Mouse (Mus musculus) liver, adult 2 months (tissue): ENCODE data around the gene Fam107a. TPM values are rescaled to one million over a fixed set of nuclear protein-coding genes. Genes with fewer than 3 reads are reported as not detected.

Experiments
- DNase-seq: peaks from one replicate; pipeline ENCODE4 v3.0.0-alpha.2; 2011; ENCODE audit warnings: low read depth, low spot score; ENCODE audit errors: extremely low read depth
- H3K27ac ChIP-seq: fragments of 200-500 bp; replicated peaks from 2 replicates; pipeline ENCODE4 v1.5.1; 2012; ENCODE audit warnings: low read depth, mild to moderate bottlenecking, control low read depth, inconsistent platforms, low read length; ENCODE audit not compliant: insufficient read depth
- H3K27me3 ChIP-seq: fragments of 200-500 bp; 2 replicates; pipeline ENCODE4 v1.6.1; 2012; ENCODE audit warnings: mild to moderate bottlenecking, moderate library complexity, low read length, inconsistent platforms; ENCODE audit not compliant: control insufficient read depth, insufficient read depth
- H3K36me3 ChIP-seq: fragments of 200-500 bp; 2 replicates; pipeline ENCODE4 v1.6.1; 2012; ENCODE audit warnings: low read length, inconsistent platforms; ENCODE audit not compliant: control insufficient read depth, insufficient read depth
- H3K4me1 ChIP-seq: fragments of 200-500 bp; 2 replicates; pipeline ENCODE4 v1.6.1; 2011; ENCODE audit warnings: low read length; ENCODE audit not compliant: control insufficient read depth, insufficient read depth
- H3K4me3 ChIP-seq: fragments of 200-500 bp; 2 replicates; pipeline ENCODE4 v1.5.1; 2011; ENCODE audit warnings: low read depth, mild to moderate bottlenecking, control low read depth, low read length, moderate library complexity; ENCODE audit not compliant: insufficient read depth
- H3K79me2 ChIP-seq: fragments of 200-500 bp; 2 replicates; pipeline ENCODE4 v1.6.1; 2012; ENCODE audit warnings: inconsistent platforms, mild to moderate bottlenecking, low read length, moderate library complexity; ENCODE audit not compliant: control insufficient read depth, insufficient read depth
- H3K9ac ChIP-seq: fragments of 200-500 bp; 2 replicates; pipeline ENCODE4 v1.6.1; 2012; ENCODE audit warnings: low read depth, mild to moderate bottlenecking, control low read depth, inconsistent platforms, low read length
- CTCF ChIP-seq: fragments of 200-500 bp; IDR thresholded peaks from 2 replicates; pipeline ENCODE4 v1.5.1; 2011; ENCODE audit warnings: low read depth, low read length, control low read depth
- POLR2A ChIP-seq: fragments of 200-500 bp; IDR thresholded peaks from 2 replicates; pipeline ENCODE4 v1.6.1; 2011; ENCODE audit warnings: low read length, control low read depth; ENCODE audit not compliant: insufficient read depth; ENCODE audit errors: extremely low read depth
- WGBS: fragments of 180-500 bp; shearing (Covaris S2); methylation state at CpG from one replicate; pipeline ENCODE4 v1.1.7; 2018; 5-methylcytosine and 5-hydroxymethylcytosine counted together
- polyA plus RNA-seq: library from polyadenylated mRNA; depleted of rRNA; stranded (reverse); fragments of >200 nt; gene quantifications from 2 replicates; pipeline ENCODE4 v1.2.3, GENCODE M21; 2012
- total RNA-seq: library from RNA; depleted of rRNA; stranded (reverse); fragments of >200 nt; gene quantifications from 2 replicates; pipeline ENCODE4 v1.2.3, GENCODE M21; 2014

The Fam107a gene
- total and polyA plus RNA-seq, 2 experiments: not detected

GRCm38 (mm10) chr14:8264378-8264777 lies 53.4 kb downstream of the Fam107a start:
- 24% methylated on average over 1 of the region's 1 CpGs for WGBS
- H3K79me2 ChIP-seq: no peaks in the 10 kb centered on the region
- no peak overlapping the region for H3K27ac ChIP-seq
- no peak overlapping the region for H3K9ac ChIP-seq
- H3K36me3 ChIP-seq: no peaks in the 10 kb centered on the region
- no peak overlapping the region for H3K4me3 ChIP-seq
- peak; percentile 75 for DNase-seq
- H3K27me3 ChIP-seq: no peaks in the 10 kb centered on the region
- peaks cover 20% of the 10 kb centered on the region for H3K4me1 ChIP-seq
- TF ChIP-seq CTCF: no peak
- no peak for TF ChIP-seq POLR2A

GRCm38 (mm10) chr14:8262242-8262641 lies 55.6 kb downstream of the Fam107a start:
- Histone ChIP-seq H3K4me1 (peaks cover 23% of the 10 kb centered on the region), H3K27ac (no peak overlapping the region), H3K79me2 (peaks cover 6% of the 10 kb centered on the region; the same call in 1 of the 2 replicates), H3K4me3 (no peak overlapping the region), H3K27me3 (no peaks in the 10 kb centered on the region), H3K36me3 (no peaks in the 10 kb centered on the region), H3K9ac (no peak overlapping the region)
- TF ChIP-seq POLR2A (no peak), CTCF (peak; percentile 16; the same call in 1 of the 2 replicates)
- DNase-seq: no peak
- 28% methylated on average over 1 of the region's 1 CpGs for WGBS

GRCm38 (mm10) chr14:8260214-8260613 lies 57.6 kb downstream of the Fam107a start:
- 22% methylated on average over 5 of the region's 5 CpGs for WGBS
- Histone ChIP-seq H3K27me3 (no peaks in the 10 kb centered on the region), H3K79me2 (peaks cover 11% of the 10 kb centered on the region; the same call in 1 of the 2 replicates), H3K9ac (peak overlapping the region; percentile 30; the same call in 1 of the 2 replicates), H3K36me3 (peaks cover 10% of the 10 kb centered on the region), H3K27ac (peak overlapping the region; percentile 83), H3K4me1 (peaks cover 29% of the 10 kb centered on the region), H3K4me3 (no peak overlapping the region)
- TF ChIP-seq CTCF (no peak), POLR2A (no peak)
- peak; percentile 91 for DNase-seq

GRCm38 (mm10) chr14:8259166-8259565 lies 58.7 kb downstream of the Fam107a start, which contains the start of gene Acox2:
Gene Acox2 (minus strand): TSS chr14:8259353.
- TF ChIP-seq POLR2A (no peak), CTCF (no peak)
- Histone ChIP-seq H3K36me3 (peaks cover 20% of the 10 kb centered on the region), H3K27me3 (no peaks in the 10 kb centered on the region), H3K4me1 (peaks cover 25% of the 10 kb centered on the region), H3K4me3 (peak within 1 kb of the TSS; percentile 54), H3K27ac (peak within 1 kb of the TSS; percentile 99), H3K79me2 (peaks cover 11% of the 10 kb centered on the region; the same call in 1 of the 2 replicates), H3K9ac (peak within 1 kb of the TSS; percentile 82)
- DNase-seq: peak; percentile 100
- 31% methylated on average over 3 of the region's 3 CpGs for WGBS

GRCm38 (mm10) chr14:8258752-8259151 lies 59.1 kb downstream of the Fam107a start:
- H3K4me1 ChIP-seq: peaks cover 24% of the 10 kb centered on the region
- WGBS: 23% methylated on average over 3 of the region's 3 CpGs
- no peak for TF ChIP-seq CTCF
- TF ChIP-seq POLR2A: peak; percentile 31; the same call in 1 of the 2 replicates
- H3K9ac ChIP-seq: peak overlapping the region; percentile 82
- peak overlapping the region; percentile 99 for H3K27ac ChIP-seq
- H3K4me3 ChIP-seq: peak overlapping the region; percentile 54
- H3K27me3 ChIP-seq: no peaks in the 10 kb centered on the region
- peaks cover 24% of the 10 kb centered on the region for H3K36me3 ChIP-seq
- peaks cover 11% of the 10 kb centered on the region; the same call in 1 of the 2 replicates for H3K79me2 ChIP-seq
- DNase-seq: peak; percentile 93

- Histone ChIP-seq H3K36me3 (peaks cover 29% of the 10 kb centered on the region), H3K27me3 (no peaks in the 10 kb centered on the region), H3K4me1 (peaks cover 24% of the 10 kb centered on the region), H3K79me2 (peaks cover 11% of the 10 kb centered on the region; the same call in 1 of the 2 replicates), H3K27ac (peak overlapping the region; percentile 99), H3K9ac (peak overlapping the region; percentile 82), H3K4me3 (peak overlapping the region; percentile 40)
- peak; percentile 89 for DNase-seq
- no peak for TF ChIP-seq CTCF
- TF ChIP-seq POLR2A: peak; percentile 46; the same call in 1 of the 2 replicates
- 8% methylated on average over 3 of the region's 3 CpGs for WGBS
Observed at GRCm38 (mm10) chr14:8258335-8258627, 59.5 kb downstream of the Fam107a start.
